Mouse (Mus musculus) left cerebral cortex, adult 2 months (tissue): ENCODE measurements at regions not wholly inside any gene's neighbourhood (a gene's known extent, or its start where the extent isn't known, plus 50 kb on each side); places are given as distances from the start of the nearest gene placed in this dataset.

Source experiments
- DNase-seq, 2 experiments: peaks; one replicate each; pipeline ENCODE4 v3.0.0; 2021 to 2022; ENCODE audit warnings: low spot score in 2 of 2, mixed read lengths in 1 of 2; ENCODE audit errors: extremely low spot score in 1 of 2
- H3K27ac ChIP-seq: fragments of 200-600 bp; 2 replicates; pipeline ENCODE4 v1.8.1; 2022
- H3K4me3 ChIP-seq: fragments of 200-600 bp; 2 replicates; pipeline ENCODE4 v1.8.1; 2022
- CTCF ChIP-seq: fragments of 200-600 bp; IDR thresholded peaks from 2 replicates; pipeline ENCODE4 v1.8.1; 2022; ENCODE audit warnings: antibody characterized with exemption, mild to moderate bottlenecking, moderate library complexity
- intact Hi-C: fragments of 180-260 bp; cut with DNase I; formaldehyde crosslinking; loops from one replicate; pipeline ENCODE4 v1.15.1; 2025

DNA sequence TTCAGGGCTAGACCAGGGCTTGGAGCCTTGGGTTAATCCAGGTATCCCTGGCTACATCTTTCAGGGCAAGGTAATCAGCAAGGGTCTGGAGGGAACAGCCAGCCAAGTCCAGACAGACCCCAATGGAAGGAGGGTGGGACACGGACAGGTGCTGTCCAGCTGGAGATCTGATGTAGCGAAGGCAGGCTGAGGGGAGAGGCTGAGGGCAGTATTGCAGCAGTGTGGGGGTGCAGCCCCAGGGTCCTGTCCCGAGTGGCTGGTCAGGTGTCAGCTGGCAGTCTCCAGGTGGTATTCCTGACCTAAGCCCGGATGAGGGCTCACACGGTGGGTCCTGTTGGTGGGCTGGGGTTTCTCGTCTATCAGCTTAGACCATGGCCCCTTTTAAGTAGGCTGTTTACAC is 245.7 kb downstream of the Etnk1 start:
- Histone ChIP-seq H3K27ac (no peak overlapping the region), H3K4me3 (no peak overlapping the region)
- no peak for TF ChIP-seq CTCF
- intact Hi-C loops = loop anchor here (5.0 kb wide), 2 partner anchors 65 to 85 kb away; no protein-coding TSS in a partner anchor
- DNase-seq = no peak

DNA sequence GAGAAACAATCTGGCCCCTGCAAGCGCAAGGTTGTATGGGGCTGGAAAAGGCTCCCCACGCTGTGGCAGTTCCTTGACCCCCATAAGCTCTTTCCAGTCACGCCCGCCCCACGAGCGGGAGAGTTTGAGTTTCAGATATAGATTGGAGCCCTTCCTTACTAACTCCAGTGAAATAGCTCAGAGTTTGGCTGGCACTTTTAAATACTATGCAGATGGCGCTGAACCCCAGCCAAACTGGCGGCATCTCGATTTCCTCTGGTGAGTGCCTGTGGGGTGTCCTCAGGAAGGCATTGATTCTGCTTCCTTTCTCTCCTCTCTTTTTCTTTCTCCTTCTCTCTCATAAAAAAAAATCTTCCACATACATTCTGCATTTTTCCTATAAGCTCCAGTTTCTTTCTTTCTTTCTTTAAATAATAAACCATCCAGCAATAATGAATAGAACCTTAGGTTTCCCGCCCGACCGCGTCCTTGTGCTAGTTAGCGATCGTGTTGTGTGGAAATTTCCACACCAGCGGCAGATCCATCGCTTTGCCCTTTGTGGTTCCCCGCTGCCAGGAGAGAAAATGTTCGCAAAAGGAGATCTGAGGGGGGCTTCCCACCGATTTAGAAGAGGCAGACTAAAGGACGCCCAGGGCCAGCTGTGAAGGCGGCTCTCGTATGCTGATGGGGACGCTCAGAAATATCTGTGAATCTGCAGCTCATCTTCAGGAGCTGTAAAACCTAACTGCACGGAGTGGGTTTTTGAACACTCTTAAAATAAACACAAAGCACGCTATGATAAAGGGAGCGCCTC is 247.8 kb downstream of the Etnk1 start:
- Histone ChIP-seq H3K27ac (peak overlapping the region; percentile 85), H3K4me3 (peak overlapping the region; percentile 39)
- no peak for TF ChIP-seq CTCF
- peak; percentile 54 to 79 for DNase-seq
- intact Hi-C loops = loop anchor here (2.0 to 5.0 kb wide), 3 partner anchors 63 to 120 kb away; no protein-coding TSS in a partner anchor

GRCm38 (mm10) chr6:143415383-143415778 is 248.4 kb downstream of the Etnk1 start:
- intact Hi-C loops = loop anchor here (2.0 kb wide), 1 partner anchor 119 kb away; no protein-coding TSS in a partner anchor

DNA sequence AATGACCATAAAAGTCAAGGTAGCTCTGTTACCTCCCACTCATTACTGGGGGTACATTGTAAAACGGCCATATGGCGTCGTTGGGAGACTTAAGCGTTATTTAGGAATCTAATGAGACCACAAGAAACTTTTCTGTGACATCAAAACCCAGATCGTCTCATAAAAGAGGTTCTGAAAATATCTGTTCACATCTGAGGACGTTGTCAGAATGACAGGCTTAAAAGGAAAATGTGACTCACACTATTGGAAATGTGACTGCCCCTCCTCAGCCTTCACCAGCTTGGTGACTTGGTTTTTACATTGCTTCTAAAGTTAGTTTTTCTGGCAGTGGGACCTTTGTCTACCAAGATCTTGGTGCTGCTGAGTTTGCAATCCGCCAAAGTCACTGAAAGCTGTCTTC is 252.9 kb downstream of the Etnk1 start:
- DNase-seq = no peak
- Histone ChIP-seq H3K27ac (no peak overlapping the region; the same call in 1 of the 2 replicates), H3K4me3 (no peak overlapping the region)
- no peak for TF ChIP-seq CTCF
- intact Hi-C loops = no loop called here

More at GRCm38 (mm10) chr6:143415383-143415778, 248.4 kb downstream of the Etnk1 start:
- peak overlapping the region; percentile 39 for H3K4me3 ChIP-seq
- peak overlapping the region; percentile 85 for H3K27ac ChIP-seq
- DNase-seq = peak in 1 of 2 experiments; percentile 38
- no peak for TF ChIP-seq CTCF

DNA sequence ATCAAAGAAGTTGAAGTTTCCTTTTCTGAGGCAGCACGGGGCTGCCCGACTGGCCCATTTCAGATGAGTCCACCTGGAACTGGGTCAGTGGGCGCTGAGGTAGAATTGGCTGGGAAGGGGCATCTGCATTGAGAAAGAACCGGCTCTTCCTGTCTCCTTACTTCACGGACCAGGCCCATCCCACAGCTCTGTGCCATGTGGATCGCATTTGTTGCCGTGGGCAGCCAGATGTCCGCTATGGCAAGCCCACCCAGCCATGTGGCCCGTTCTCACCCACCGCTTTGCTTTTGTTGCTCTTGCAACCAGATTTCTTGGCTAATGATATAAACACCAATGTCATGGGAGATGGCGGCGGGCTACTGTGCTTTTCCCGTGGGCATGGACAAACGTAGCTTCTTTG is 256.0 kb downstream of the Etnk1 start:
- no peak overlapping the region for H3K4me3 ChIP-seq
- intact Hi-C loops = no loop called here
- TF ChIP-seq CTCF = no peak
- H3K27ac ChIP-seq = no peak overlapping the region
- DNase-seq = no peak

GRCm38 (mm10) chr6:143425182-143425829 is 258.3 kb downstream of the Etnk1 start:
- H3K27ac ChIP-seq = no peak overlapping the region
- DNase-seq = no peak
- intact Hi-C loops = no loop called here
- no peak for TF ChIP-seq CTCF
- no peak overlapping the region for H3K4me3 ChIP-seq

DNA sequence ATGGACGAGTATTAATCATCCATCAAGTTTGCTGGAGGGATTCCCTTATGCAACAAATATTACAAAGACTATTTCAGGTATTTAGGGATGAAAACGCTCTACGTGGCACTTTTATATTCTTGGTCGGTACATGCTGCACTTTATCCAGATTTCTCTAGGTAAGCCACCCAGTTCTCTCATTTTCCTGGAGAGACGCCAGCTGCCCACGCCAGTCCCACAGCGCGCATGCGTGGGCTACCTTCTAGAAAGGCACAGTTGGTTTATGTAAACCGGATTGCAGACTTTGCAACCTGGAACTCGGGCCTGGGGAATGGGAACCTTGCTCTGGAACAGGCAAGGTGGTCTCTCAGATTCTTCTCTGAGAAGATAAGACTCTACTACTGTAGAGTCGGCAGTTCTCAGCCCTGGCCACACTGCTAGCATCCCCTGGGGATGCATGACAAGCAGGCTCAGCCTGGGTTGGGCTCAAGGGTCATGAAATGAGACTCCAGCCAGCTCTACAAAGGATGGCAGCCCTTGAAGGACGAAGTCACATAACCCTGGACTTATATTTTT is 265.0 kb downstream of the Etnk1 start:
- intact Hi-C loops = loop anchor here (2.0 kb wide), 1 partner anchor 45 kb away; no protein-coding TSS in a partner anchor
- H3K27ac ChIP-seq = peak overlapping the region; percentile 77
- H3K4me3 ChIP-seq = no peak overlapping the region
- DNase-seq = peak; percentile 67 to 81
- no peak for TF ChIP-seq CTCF

GRCm38 (mm10) chr6:143437367-143438271 is 270.6 kb downstream of the Etnk1 start:
- intact Hi-C loops = no loop called here
- H3K4me3 ChIP-seq = no peak overlapping the region
- DNase-seq = no peak
- TF ChIP-seq CTCF = no peak
- H3K27ac ChIP-seq = no peak overlapping the region

- Histone ChIP-seq H3K4me3 (no peak overlapping the region), H3K27ac (no peak overlapping the region)
- no peak for TF ChIP-seq CTCF
- intact Hi-C loops = no loop called here
- no peak for DNase-seq
Measured at GRCm38 (mm10) chr6:143438272-143438591, 271.2 kb downstream of the Etnk1 start.

DNA sequence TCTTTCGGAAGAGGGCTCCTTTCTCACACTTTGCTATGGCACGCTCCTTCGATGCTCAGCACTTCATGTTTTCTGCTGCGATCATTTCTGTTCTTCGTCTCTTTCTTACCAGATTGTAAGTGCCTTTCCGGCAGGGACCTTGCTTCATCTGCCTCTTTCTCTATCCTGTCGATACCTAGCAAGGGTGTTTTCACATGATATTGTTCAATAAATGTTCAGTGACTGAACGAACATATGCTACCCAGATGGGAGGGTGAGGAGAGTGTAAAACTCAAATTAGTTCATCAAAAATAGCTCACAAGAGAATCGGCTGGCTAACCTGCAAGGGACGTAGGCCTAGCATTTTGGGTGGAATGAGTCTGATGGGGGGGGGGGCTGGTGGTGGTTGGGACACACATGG is 272.5 kb downstream of the Etnk1 start:
- TF ChIP-seq CTCF = no peak
- no peak for DNase-seq

DNA sequence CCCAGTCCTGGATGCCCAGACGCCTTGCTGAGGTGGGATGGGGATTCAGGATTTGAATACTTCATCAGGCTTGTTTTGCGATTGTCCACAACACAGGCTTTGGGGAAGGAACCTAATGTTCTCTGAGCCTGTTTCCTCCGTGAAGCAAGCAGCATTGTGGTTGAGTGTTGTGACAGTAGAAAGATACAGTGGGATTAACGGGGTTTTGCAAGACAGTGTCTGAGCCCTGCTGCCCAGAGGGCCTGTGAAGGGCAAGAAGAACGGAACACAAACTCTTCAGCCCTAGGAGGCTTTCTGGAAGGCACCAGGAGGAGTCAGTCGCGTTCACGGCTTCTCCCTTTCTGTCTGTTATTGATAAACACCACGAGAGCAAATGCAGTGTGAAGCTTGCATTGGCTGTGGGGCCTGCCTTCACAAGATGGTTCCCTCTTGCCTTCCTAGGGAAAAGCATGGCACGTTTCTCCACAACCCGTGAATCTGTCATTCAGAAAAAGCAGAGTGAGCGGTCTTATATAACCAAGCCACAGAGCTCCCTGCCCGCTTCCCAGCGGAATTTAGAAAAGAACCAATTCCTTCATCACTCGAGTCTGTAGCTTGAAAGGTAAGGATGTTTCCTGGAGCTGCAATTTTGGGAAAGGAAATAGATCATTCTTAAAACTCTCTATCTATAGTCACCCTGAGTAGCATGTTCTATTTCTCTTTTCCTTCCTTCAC is 273.4 kb downstream of the Etnk1 start:
- Histone ChIP-seq H3K27ac (peak overlapping the region; percentile 50), H3K4me3 (no peak overlapping the region)
- intact Hi-C loops = no loop called here
- no peak for TF ChIP-seq CTCF
- DNase-seq = no peak

More for the DNA sequence above, 272.5 kb downstream of the Etnk1 start:
- no peak overlapping the region for H3K4me3 ChIP-seq
- H3K27ac ChIP-seq = no peak overlapping the region
- intact Hi-C loops = no loop called here
